8 mouse cellular contexts compared by ENCODE assay signal in genomic region chr5:116024327-116024739, GRCm38 (mm10). TPM values are rescaled to one million over a fixed set of nuclear protein-coding genes. Genes with fewer than 3 reads are reported as not detected.
A peak's percentile ranks its signal among the peaks of the same experiment; 100 is the strongest.
DNase-seq lines count a peak whose midpoint lies in the region; ATAC-seq lines count a peak whose summit lies in the region.

Prkab1 (minus strand) TSS chr5:116024508.

- peak within 1 kb of the TSS; percentile 81 for H3K4me3 ChIP-seq in hindbrain, embryonic 16.5 days (ENCODE audit: low read length)
- H3K4me3 ChIP-seq in macrophage (ENCODE audit: inconsistent target): peak within 1 kb of the TSS; percentile 85

- ATAC-seq in hindbrain, embryonic 16.5 days: peak; percentile 98

- peaks cover 11% of the 10 kb centered on the region for H3K4me1 ChIP-seq in hindbrain, embryonic 16.5 days (ENCODE audit: control insufficient read depth, insufficient read depth, low read depth, low read length)

- DNase-seq in T-cell, adult 2 months (ENCODE audit: low spot score): peak; percentile 95
- DNase-seq in cerebellum, postnatal 36 days: peak; percentile 86 to 89
- peak; percentile 94 for DNase-seq in gastrocnemius, adult 18-20 months (ENCODE audit: low spot score)
- DNase-seq in left cerebral cortex, adult 18-20 months (ENCODE audit: low spot score in 2 of 2): peak; percentile 87 to 93
- DNase-seq in right cerebral cortex, adult 18-20 months: peak; percentile 95
- DNase-seq in urinary bladder, postnatal 10 days (ENCODE audit: low spot score): peak; percentile 72

- WGBS in hindbrain, embryonic 16.5 days: under 1% methylated on average over 46 of the region's 46 CpGs
- WGBS in macrophage (ENCODE audit: missing documents): 2% methylated on average over 46 of the region's 46 CpGs

- H3K9me3 ChIP-seq in hindbrain, embryonic 16.5 days (ENCODE audit: control insufficient read depth, low read length): no peaks in the 10 kb centered on the region

- peaks cover 29% of the 10 kb centered on the region for H3K79me2 ChIP-seq in macrophage (ENCODE audit: inconsistent target)

- H3K27me3 ChIP-seq in hindbrain, embryonic 16.5 days (replicated peaks; ENCODE audit: control insufficient read depth, insufficient read depth, low read length): no peaks in the 10 kb centered on the region

- H3K36me3 ChIP-seq in hindbrain, embryonic 16.5 days (ENCODE audit: control insufficient read depth, insufficient read depth, low read length): peaks cover 21% of the 10 kb centered on the region
- H3K36me3 ChIP-seq in macrophage (ENCODE audit: inconsistent target): peaks cover 24% of the 10 kb centered on the region

- H3K4me2 ChIP-seq in hindbrain, embryonic 16.5 days (ENCODE audit: low read length): peak within 1 kb of the TSS; percentile 90

- H3K27ac ChIP-seq in hindbrain, embryonic 16.5 days (ENCODE audit: low read depth, low read length): peak within 1 kb of the TSS; percentile 80
- peak within 1 kb of the TSS; percentile 76 for H3K27ac ChIP-seq in macrophage

- peak within 1 kb of the TSS; percentile 83 for H3K9ac ChIP-seq in hindbrain, embryonic 16.5 days (ENCODE audit: low read depth, low read length)

RNA-seq across cellular contexts. Expression of gene Prkab1, which starts in this region (rescaled TPM):
- 10 to 100 TPM in 1 of 2 experiments, 1 to 10 TPM in 1; 9.4 to 10.6 TPM for total RNA-seq in gastrocnemius, adult 18-20 months (2021)
- polyA plus RNA-seq in hindbrain, embryonic 16.5 days (2015; fragmentation: Nextera tagmentation; extraction: Ambion mirVana): 45.1 and 51.3 TPM in 2 replicates
- total RNA-seq in left cerebral cortex, adult 18-20 months (2021): 10 to 100 TPM; 18.5 to 24.9 TPM
- 10 to 100 TPM; 26.5 to 87.4 (median 55.9) TPM for total RNA-seq in macrophage (2018; cell fraction: chromatin; rRNA removed)
- 10 to 100 TPM; 22.5 to 38.7 (median 30.9) TPM for total RNA-seq in macrophage (2018; cell fraction: cytosol; rRNA removed)
- total RNA-seq in macrophage (2018; cell fraction: nucleus; rRNA removed): 10 to 100 TPM; 31.8 to 67.9 (median 41.8) TPM
- polyA plus RNA-seq in macrophage (2018): 28.3 to 36.5 TPM (median 36.2 TPM) in 3 replicates

Comparison
In these comparisons a context has a peak if more than half of its experiments do, and no peak if none do; other contexts are left out.
1. Peak in every context shown above with its lines: DNase-seq, ATAC-seq, H3K4me3 ChIP-seq and H3K27ac ChIP-seq.